Mouse (Mus musculus) kidney, postnatal 10 days (tissue): ENCODE results near the gene C1qc.

ENCODE experiments used
- DNase-seq: peaks from one replicate; pipeline ENCODE4 v3.0.0; 2021; ENCODE audit warnings: mixed read lengths

C1qc gene

GRCm38 (mm10) chr4:136892811-136893210 is at the start of gene C1qc:
Gene C1qc, minus strand, starts transcription at chr4:136893065.
- DNase-seq = no peak

DNA sequence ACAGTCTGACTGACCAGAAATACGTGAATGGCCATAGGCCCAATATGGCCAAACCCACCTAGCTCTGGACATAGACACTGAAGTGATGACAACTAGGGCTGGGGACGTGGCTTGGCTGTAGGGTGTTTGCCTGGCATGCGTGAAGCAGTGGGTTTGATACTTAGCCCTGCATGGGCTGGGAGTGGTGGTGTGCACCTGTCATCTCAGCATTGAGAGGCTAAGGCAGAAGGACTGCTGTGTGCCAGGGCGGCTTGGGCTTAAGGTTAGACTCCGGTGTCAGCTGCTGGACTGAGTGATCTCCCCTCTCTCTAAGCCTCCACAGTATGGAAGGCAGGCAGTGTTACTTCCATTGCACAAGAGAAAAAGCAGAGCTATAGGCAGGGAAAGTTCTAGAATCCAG is 45.1 kb upstream of the C1qc start:
- DNase-seq = no peak

GRCm38 (mm10) chr4:136937344-136937743 is 44.5 kb upstream of the C1qc start:
- no peak for DNase-seq

DNA sequence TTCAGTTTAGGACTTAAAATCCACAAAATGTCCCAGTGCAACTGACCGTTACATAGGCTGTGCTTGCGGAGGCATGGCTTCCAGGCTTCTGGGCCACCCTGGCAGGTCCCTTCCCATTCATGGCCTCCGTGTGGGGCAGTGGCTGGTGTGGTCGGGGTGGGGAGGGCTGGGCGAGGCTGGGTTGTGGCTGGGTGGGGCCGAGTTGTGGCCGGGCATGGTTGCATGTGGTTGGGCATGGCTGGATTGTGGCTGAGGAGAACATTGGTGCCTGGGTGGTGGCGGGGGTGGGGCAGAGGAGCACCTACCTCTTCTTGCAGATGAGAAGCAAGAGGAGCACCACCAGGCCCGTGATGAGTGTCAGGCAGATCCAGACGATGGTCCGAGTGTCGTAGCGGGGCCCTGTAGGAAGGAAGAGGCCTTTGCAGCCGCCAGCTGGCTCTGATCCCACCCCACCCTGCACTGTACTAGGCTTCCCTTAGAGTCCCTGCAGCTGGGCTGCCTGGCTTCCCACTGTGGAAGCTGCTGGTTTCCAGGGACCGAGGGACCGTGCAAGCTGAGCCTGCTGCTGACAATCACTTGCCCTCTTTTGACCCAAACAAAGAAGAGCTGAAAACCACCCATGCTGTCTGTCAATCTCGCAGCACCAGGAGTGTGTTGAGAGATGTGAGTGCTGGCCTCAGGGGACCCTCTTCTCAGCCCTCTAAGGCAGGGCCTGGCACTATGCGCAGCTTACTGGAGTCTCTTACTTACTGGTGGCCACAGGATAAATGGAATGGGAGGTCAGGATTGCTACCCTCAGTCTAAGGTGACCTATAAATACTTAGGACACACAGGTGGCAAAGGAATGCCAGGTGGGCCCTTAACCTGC is 42.1 kb upstream of the C1qc start:
- DNase-seq = peak; percentile 73

DNA sequence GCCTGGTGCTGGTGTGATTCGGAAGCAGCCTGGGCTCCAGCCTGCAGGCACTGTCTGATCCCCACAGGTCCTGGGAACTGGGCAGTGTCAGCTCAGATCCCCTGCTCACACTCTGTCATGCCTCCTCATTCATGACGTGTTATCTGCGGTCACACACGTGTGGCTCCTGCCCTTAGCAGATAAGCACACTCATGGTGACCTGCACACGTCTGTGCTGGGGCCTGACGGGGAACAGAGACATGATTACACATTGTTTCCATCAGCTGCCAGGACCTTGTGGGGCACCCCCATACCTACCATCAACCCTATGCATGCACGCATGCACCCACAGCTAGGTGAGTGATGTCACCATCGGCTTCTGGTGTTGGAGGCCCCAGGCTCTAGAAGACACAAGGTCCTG is 37.6 kb upstream of the C1qc start:
- DNase-seq = no peak

GRCm38 (mm10) chr4:136928928-136929327 is 36.1 kb upstream of the C1qc start:
- peak; percentile 54 for DNase-seq

DNA sequence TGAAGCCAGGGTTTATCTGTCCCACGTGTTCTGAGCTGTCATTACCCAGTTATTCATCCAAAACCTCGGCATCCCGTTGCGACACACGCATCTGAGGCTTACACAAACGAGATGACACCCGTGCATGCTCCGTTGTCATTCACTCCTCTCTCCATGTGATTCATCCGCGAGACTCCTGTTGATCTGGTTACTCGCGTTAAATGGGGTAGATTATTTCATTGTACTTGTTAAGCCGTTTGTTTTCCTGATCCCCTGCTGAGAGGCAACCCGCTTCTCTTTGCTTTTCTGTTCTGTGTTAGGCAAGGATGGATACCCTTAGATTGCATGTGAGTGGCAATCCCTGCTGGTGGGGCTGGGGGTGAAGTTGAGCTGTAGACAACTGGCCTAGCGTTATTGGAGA is 32.9 kb upstream of the C1qc start:
- no peak for DNase-seq

DNA sequence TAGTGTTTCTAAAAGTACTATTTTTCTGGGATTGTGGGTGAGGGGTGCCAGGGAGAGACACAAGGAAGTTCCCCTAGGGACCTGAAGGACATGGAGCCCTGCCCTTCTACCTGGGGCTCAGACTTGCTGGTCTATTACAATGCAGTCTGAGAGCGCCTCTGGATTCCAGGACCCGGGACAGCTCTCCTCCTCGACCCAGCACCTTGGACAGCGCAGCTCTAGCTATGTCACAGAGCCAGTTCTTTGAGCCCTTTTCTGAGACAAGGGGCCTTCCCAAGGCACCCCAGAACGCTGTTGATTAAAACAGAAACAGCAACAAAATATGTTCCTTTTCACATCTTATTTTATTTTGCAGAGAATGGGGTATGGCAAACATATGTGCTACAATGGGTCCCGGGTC is 31.7 kb upstream of the C1qc start:
- peak; percentile 88 for DNase-seq

DNA sequence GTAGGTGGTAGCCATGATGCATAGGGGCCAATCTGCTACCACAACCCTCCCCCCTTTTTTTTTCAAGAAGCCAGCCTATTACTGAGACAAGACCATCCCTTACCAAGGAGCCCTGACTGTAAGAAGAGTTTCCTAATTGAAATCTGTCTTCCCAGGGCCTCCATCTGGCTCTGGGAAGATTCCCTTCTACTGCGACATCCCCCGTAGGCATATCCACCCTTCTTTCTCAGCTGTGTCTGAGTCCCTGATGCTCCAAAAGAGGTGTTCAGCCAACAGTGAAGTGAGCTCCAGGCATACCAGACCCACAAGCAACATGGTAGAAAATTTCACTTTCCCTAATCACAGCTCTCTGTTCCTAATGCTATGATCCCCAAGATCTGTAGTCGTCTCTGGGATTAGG is 26.7 kb upstream of the C1qc start:
- no peak for DNase-seq

DNA sequence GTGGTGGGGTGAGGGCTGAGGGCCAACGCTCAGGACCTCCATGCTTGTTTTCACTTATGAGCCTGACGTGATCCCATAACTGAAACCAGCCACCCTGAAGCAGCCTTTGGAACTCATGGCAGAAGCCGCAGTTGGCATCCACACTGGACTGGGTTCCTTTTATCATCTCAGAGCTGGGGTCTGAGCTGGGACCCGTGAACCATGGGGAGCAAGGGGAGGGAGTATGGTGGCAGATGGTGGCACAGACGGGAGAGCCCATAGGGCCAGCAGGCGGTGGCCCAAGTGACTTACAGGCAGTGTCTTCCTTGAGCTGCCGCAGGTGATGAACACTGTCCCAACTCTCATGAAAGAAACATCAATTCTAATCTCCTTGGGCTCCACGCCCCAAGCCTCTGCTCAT is 26.0 kb upstream of the C1qc start:
- no peak for DNase-seq

GRCm38 (mm10) chr4:136917165-136917524 is 24.3 kb upstream of the C1qc start:
- no peak for DNase-seq

DNA sequence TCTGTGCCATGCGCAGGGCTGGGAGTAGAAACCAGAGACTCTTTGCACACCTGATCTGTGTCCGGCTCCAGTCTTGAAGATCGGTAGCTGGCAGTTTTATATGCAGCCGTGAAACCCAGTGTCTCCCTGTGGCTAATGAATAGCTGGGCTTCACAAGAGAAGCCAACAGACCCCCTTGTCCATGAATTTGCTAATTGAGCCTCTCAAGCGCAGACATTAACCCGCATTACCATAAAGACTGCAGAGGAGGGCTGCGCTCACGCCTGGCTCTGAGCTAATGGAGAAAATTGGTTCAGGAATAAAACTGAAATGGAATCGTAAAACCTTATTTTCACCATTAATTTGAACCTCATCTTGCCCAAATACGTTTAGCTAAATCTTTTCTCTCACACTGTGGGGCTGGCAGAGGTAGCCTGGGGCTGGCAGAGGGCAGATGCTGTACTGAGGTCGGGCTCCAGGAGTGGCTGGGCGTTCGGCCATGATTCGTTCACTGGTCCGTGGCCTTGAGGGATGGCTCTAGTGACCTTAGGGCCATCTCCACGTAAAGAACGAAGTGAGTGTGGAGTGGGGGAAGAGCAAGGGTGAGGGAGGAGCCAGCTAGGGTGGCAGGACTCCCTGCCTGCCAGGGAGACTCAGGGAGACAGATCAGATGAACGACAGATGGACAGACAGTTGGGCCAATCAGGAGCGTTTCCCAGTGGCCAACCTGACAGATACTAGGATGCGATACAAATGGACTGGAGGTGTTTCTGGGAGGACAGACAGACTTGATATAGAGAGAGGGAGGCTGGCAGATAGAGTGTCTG is 23.7 kb upstream of the C1qc start:
- no peak for DNase-seq

DNA sequence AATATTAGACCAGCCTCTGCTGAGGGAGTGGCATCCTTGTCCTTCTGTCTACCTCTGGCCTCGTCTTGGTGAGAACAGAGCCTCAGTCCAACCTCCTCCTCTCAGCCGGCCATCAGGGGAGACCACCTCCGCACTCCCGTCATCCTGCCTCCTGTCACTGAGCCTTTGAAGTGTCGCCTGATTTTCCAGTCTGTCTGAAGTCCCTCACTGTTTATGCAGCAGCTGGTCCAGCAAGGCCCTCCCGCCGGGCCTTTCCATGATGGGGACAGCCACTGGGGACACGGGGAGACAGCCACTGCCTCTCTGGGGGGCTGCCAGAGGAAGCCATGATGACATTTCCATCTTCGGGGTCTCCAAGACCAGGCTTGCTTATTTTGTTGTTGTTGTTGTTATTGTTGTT is 20.0 kb upstream of the C1qc start:
- DNase-seq = no peak

DNA sequence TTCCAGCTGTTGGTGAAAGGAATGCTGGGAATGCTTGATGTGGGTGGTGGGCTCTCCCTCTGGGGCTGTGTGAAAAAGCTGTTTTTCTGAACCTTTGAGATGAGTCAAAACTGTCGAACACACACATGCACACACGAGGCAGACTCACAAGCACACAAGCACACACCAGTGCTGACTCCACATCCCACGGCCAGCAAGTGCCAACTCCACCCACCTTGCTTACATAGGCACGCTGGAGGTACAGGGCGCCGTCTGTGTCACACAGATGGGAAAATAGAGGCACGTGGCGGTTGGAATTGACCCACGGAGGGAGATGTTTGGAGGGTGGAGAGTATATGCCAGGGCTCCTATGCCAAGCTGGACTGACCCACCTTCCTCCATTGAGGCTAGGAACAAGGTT is 18.9 kb upstream of the C1qc start:
- DNase-seq = no peak

GRCm38 (mm10) chr4:136911211-136911646 is 18.4 kb upstream of the C1qc start:
- no peak for DNase-seq

GRCm38 (mm10) chr4:136907809-136908208 is 14.9 kb upstream of the C1qc start:
- DNase-seq = no peak

DNA sequence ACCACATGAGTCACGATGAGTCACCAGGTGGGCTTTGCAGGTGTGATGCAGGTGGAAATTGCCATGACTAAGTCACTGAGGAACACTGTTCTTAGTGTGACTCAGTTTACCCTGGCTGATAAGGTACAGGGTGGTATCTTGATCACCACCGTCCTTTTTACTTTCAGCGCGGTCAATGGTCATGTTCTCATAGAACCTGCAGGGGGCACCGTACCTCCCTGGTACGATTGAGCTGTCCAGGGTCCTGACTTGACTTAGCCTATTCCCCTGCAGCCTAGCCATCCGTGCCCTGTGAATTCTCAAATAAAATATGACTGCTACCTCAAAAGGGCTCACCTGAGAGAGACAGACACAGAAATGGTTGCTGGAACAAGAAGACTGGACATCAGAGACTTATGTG is 14.2 kb upstream of the C1qc start:
- peak; percentile 81 for DNase-seq

DNA sequence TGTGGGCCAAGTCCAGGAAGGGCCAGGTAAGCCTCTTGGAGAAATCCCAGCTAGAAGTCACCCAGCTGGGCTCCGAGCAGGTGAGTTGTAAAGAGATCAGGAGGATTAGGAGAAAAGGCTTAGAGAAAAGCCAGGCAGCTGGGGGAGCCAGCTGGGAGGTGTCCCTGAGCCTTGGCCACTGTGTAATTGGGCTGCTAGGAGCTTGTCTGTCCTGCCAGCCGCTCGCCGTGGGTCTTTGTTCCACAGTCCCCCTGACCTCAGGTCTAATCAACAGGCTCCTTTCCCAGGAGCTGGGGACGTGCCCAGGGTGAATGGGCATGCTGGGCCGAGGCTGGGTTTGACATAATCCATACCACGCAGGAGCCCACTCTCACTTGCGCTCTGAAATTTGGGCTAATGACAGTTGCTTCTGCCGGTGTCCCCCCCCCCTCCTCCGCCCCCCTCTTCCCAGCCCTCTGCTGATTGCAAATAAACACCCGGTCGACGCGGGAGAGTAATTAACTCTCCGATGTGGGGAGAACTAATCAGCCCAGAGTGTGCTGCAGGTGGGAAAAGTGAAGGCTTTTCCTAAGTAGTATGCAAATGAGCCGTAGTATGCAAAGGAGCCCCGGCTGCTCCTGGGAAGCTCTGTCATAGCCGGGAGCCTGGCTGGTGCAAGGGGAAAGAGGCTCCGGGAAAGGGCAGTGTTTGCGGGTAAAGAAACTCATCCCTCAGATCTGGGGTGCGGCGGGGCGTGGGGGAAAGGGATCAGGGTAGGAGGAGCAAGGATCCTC is 12.1 kb upstream of the C1qc start:
- no peak for DNase-seq

- no peak for DNase-seq
Observed at GRCm38 (mm10) chr4:136899154-136899553, 6.3 kb upstream of the C1qc start.

DNA sequence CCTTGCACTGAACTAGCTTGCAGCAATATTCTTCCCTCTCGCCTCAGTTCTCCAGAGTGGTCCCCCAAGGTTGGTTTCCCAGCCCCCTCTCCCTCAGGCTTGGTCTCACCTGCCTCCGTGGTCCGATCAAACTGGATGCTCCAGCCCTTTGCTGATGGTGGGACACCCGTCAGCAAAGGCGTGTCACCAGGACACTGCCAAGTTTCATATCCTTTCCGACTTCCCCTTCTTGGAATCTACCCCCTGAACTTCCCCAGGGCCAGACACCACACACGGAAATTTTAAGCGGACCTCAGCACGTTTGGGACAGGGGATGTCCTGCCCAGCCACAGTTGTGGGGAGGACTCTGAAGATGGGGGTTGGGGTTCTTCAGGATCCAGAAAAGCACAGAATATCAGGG is 5.8 kb upstream of the C1qc start, which contains the start of gene C1qa:
TSS of gene C1qa (minus strand) at position 167 of the 400 bp plus-strand sequence.
- no peak for DNase-seq

GRCm38 (mm10) chr4:136898084-136898598 is 5.3 kb upstream of the C1qc start:
- no peak for DNase-seq

DNA sequence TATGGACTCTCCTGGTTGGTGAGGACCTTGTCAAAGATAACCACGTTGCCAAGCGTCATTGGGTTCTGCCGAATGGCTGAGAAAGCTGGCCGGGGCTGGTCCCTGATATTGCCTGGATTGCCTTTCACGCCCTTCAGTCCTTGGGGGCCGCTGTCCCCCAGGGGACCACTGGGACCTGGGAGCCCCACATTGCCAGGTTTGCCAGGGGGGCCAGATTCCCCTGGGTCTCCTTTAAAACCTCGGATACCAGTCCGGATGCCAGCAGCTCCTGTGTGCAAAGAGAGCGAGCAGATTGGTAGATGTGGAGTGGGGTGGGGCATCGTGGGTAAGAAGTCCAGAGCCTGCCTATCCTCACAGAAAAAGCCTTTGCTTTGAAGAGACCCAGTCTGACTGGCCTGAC is 3.6 kb upstream of the C1qc start:
- no peak for DNase-seq

GRCm38 (mm10) chr4:136895861-136896260 is 3.0 kb upstream of the C1qc start:
- no peak for DNase-seq
